Mouse (Mus musculus) G1E (cell line): ENCODE measurements around the gene Nr2c2ap. TPM values are rescaled to one million over a fixed set of nuclear protein-coding genes. Genes with fewer than 3 reads are reported as not detected.

ENCODE experiments used
- ATAC-seq: 2 replicates; pipeline ENCODE4 v1.8.0; 2016; ENCODE audit warnings: mild to moderate bottlenecking; ENCODE audit not compliant: insufficient number of reproducible peaks, poor library complexity, low FRiP score, severe bottlenecking; ENCODE audit errors: extremely low read depth
- DNase-seq: peaks from one replicate; pipeline ENCODE4 v3.0.0; 2012; ENCODE audit warnings: low spot score
- H3K27me3 ChIP-seq: 2 replicates; pipeline ENCODE4 v1.6.1; 2012; ENCODE audit warnings: mild to moderate bottlenecking, low read length, inconsistent platforms; ENCODE audit not compliant: insufficient read depth
- H3K36me3 ChIP-seq: replicated peaks from 2 replicates; pipeline ENCODE3; 2012; ENCODE audit warnings: mild to moderate bottlenecking, inconsistent platforms
- H3K4me1 ChIP-seq: 2 replicates; pipeline ENCODE4 v1.6.1; 2012; ENCODE audit warnings: low read depth, low read length, inconsistent platforms, mixed read lengths; ENCODE audit not compliant: insufficient read depth
- H3K4me3 ChIP-seq: 2 replicates; pipeline ENCODE4 v1.5.1; 2012; ENCODE audit warnings: low read depth, mild to moderate bottlenecking, inconsistent platforms, low read length, moderate library complexity, mixed read lengths
- H3K9me3 ChIP-seq: replicated peaks from 2 replicates; pipeline ENCODE4 v1.6.1; 2012; ENCODE audit warnings: inconsistent platforms
- CTCF ChIP-seq: IDR thresholded peaks from 2 replicates; pipeline ENCODE4 v1.5.1; 2012; ENCODE audit warnings: low read depth, low read length, inconsistent platforms, mixed read lengths
- GATA1 ChIP-seq: IDR thresholded peaks from 2 replicates; pipeline ENCODE4 v1.6.1; 2012; ENCODE audit warnings: borderline replicate concordance, low read length, inconsistent platforms, mixed read lengths
- GATA2 ChIP-seq: IDR thresholded peaks from 2 replicates; pipeline ENCODE4 v1.6.1; 2012; ENCODE audit warnings: low read depth, low read length, inconsistent platforms, borderline replicate concordance
- POLR2AphosphoS5 ChIP-seq: IDR thresholded peaks from 2 replicates; pipeline ENCODE4 v1.6.1; 2012; ENCODE audit warnings: low read depth, low read length, inconsistent platforms; ENCODE audit not compliant: insufficient replicate concordance
- TAL1 ChIP-seq: conservative IDR thresholded peaks from 2 replicates; pipeline ENCODE4 v1.6.1; 2012; ENCODE audit warnings: low read depth, low read length, inconsistent platforms, mixed read lengths
- polyA plus RNA-seq: library from polyadenylated mRNA; stranded (reverse); fragments of >175 nt; gene quantifications from 2 replicates; pipeline ENCODE4 v1.2.3, GENCODE M21; 2012
- total RNA-seq, 2 experiments: library from RNA; stranded (forward) in 1 of 2; stranded (reverse) in 1 of 2; fragments of 200-1000 nt in 1 of 2; fragments of >200 nt in 1 of 2; fragmentation: Nextera tagmentation in 1 of 2; gene quantifications; 2 replicates each; pipeline ENCODE4 v1.2.3; 2014 to 2017

The Nr2c2ap gene
- total and polyA plus RNA-seq, 3 experiments: 8.5 to 19.4 (median 12.0) TPM

DNA sequence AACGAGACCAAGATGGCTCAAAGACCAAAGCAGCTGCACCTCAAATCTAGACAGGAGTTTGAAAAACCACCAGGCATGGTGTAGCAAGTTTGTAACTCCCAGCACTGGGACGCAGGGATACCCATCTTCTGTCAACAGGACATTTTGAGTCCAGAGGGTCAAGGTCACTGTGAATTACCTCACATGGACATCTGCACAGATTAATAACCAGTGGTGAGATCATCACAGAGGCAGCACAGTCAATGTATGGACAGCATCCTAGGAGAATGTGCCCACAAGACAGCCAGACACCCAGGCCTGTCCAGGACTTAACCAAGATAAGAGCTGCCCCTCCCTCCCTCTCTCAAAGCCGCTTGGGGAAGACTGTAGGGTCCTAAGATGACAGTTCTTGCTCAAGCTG lies 39.0 kb downstream of the Nr2c2ap start:
- Histone ChIP-seq H3K4me1 (peaks cover 65% of the 10 kb centered on the region), H3K9me3 (no peaks in the 10 kb centered on the region)
- DNase-seq: no peak

DNA sequence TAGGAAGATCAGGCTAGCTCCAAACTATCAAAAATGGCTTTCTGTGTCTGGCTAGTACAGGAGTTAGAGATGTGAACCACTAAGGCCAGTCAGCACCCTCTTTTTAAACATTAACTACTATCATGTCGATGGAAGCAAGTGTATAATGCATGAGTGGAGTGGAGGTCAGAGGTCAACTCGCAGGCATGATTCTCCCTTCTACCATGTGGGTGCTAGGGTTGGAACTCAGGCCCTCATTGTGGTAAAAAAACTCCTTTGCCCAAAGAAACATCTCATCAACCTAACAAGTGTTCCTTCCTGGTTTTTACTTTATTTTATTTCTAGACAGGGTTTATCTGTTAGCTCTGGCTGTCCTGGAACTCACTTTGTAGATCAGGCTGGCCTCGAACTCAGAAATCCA lies 39.6 kb downstream of the Nr2c2ap start:
- TF ChIP-seq CTCF (no peak), GATA1 (no peak), POLR2AphosphoS5 (no peak), GATA2 (no peak), TAL1 (no peak)
- peaks cover 8% of the 10 kb centered on the region; the same call in 1 of the 2 replicates for H3K27me3 ChIP-seq
- H3K4me1 ChIP-seq: peaks cover 59% of the 10 kb centered on the region
- ATAC-seq (no peak), DNase-seq (no peak)
- no peak overlapping the region for H3K4me3 ChIP-seq
- no peaks in the 10 kb centered on the region for H3K9me3 ChIP-seq
- peaks cover 18% of the 10 kb centered on the region for H3K36me3 ChIP-seq

More for the DNA sequence above, 39.0 kb downstream of the Nr2c2ap start:
- peaks cover 15% of the 10 kb centered on the region for H3K36me3 ChIP-seq
- peaks cover 13% of the 10 kb centered on the region; the same call in 1 of the 2 replicates for H3K27me3 ChIP-seq
- H3K4me3 ChIP-seq: no peak overlapping the region
- TF ChIP-seq GATA1 (no peak), CTCF (no peak), POLR2AphosphoS5 (no peak), GATA2 (no peak), TAL1 (no peak)
- no peak for ATAC-seq

DNA sequence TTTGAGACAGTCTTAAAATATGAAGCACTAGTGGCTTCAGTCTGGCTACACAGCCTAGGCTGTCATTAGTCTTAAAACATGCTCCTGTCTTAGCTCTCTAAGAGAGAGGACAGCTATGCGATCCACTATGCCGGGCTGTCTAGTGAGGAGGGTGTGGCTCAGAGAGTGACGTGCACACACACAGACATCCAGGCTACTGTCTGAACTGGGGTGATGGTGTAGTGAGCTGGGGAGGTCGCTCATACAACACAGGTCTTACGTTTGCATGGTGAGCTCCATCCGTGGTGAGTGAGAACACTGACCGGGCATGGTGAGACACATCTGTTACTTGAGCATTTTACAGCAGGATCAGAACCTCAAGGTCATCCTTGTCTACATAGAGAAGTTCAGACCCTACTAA lies 40.1 kb downstream of the Nr2c2ap start:
- Histone ChIP-seq H3K36me3 (peaks cover 22% of the 10 kb centered on the region), H3K4me3 (peak overlapping the region; percentile 42; the same call in 1 of the 2 replicates), H3K27me3 (peaks cover 3% of the 10 kb centered on the region; the same call in 1 of the 2 replicates), H3K4me1 (peaks cover 58% of the 10 kb centered on the region), H3K9me3 (no peaks in the 10 kb centered on the region)
- no peak for TF ChIP-seq POLR2AphosphoS5
- TF ChIP-seq CTCF: no peak
- TF ChIP-seq TAL1: no peak
- no peak for TF ChIP-seq GATA2
- no peak for TF ChIP-seq GATA1
- ATAC-seq: no peak
- DNase-seq: no peak

DNA sequence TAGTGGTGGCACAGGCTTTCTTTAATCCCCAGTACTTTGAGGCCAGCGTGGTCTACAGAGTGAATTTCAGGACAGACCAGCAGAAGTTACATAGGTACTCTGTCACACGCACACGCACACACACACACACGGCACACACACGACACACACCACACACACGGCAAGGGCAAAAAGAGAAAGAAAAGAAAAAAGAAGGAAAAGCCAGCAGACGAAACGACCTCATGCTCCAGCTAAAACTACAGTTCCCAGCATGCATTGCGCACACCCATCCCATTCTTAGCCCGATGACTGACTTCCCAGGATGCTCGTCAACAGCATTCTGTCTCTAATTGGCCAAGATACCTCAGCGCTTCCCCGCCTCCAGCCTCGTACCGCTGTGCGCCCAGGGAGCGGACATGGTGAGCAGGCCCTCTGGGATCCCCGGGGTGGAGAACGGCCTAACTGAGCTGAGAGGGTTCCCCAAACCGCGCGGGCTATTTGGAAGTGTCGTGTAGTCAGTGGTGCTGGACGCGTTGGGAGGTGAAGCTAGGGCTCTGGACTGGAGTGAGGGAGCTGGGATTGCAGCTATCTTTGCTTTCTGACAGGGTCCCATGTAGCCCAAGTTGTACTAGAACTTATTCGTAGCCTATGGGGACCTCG lies 41.0 kb downstream of the Nr2c2ap start, which contains the start of gene Tmem161a:
Tmem161a (plus strand) TSS at position 314 of the 639 bp plus-strand sequence.
- peak within 1 kb of the TSS; percentile 75 for H3K4me3 ChIP-seq
- no peaks in the 10 kb centered on the region for H3K27me3 ChIP-seq
- TF ChIP-seq TAL1: no peak
- no peak for TF ChIP-seq POLR2AphosphoS5
- no peak for TF ChIP-seq GATA2
- TF ChIP-seq CTCF: no peak
- no peak for TF ChIP-seq GATA1
- H3K36me3 ChIP-seq: peaks cover 31% of the 10 kb centered on the region
- peaks cover 52% of the 10 kb centered on the region for H3K4me1 ChIP-seq
- ATAC-seq: peak; percentile 98
- no peaks in the 10 kb centered on the region for H3K9me3 ChIP-seq
- DNase-seq: peak; percentile 98

DNA sequence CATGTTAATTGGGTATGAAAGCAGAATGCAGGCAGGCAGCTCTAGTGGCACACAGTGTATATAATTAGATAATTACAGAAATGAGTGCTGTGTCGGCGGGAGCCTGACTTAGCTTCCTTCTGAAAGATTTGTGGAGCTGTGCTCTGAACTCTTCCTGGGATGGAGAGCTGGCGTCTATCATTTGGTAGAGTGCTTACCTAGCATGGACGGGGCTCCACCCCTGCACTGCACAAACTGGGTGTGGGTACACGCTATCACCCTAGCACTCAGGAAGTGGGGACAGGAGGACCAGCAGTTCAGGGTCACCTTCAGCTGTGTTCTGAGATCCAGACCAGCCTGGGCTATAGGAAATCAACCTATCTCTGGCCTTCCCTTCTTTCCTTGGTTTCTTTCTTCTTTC lies 42.2 kb downstream of the Nr2c2ap start:
- ATAC-seq: no peak

DNA sequence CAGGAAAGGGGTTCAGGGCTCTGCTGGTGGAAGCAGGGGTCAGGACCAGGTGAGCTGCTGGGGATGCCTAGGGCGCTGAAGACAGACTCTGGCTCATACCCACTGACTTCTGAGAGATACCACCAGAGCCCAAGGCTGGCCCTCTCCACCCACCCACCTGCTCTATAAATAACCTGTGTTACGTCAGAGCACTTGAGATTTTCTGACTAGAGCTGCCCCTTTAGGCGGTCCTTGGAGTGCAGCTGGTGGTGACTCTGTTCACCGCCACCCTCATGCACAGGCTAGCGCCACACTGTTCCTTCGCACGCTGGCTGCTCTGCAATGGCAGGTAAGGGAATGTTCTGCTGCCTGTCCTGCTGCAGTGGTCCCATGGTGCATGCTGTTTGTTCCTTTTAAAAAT lies 42.9 kb downstream of the Nr2c2ap start:
- no peak for ATAC-seq
- Histone ChIP-seq H3K4me1 (peaks cover 54% of the 10 kb centered on the region), H3K36me3 (peaks cover 50% of the 10 kb centered on the region), H3K9me3 (no peaks in the 10 kb centered on the region), H3K4me3 (peak overlapping the region; percentile 53; the same call in 1 of the 2 replicates), H3K27me3 (no peaks in the 10 kb centered on the region)
- DNase-seq: no peak
- TF ChIP-seq CTCF (no peak), POLR2AphosphoS5 (no peak), GATA1 (no peak), GATA2 (no peak), TAL1 (no peak)

More for the DNA sequence above, 42.2 kb downstream of the Nr2c2ap start:
- DNase-seq: no peak
- no peaks in the 10 kb centered on the region for H3K27me3 ChIP-seq
- peaks cover 51% of the 10 kb centered on the region for H3K4me1 ChIP-seq
- H3K4me3 ChIP-seq: peak overlapping the region; percentile 51; the same call in 1 of the 2 replicates
- H3K36me3 ChIP-seq: peaks cover 42% of the 10 kb centered on the region
- no peaks in the 10 kb centered on the region for H3K9me3 ChIP-seq
- TF ChIP-seq GATA1 (no peak), POLR2AphosphoS5 (no peak), GATA2 (no peak), TAL1 (no peak), CTCF (no peak)
